Mouse (Mus musculus) lung, adult 2 months (tissue): ENCODE measurements around the gene Crp.

ENCODE experiments used
- CTCF ChIP-seq: fragments of 200-500 bp; IDR thresholded peaks from 2 replicates; pipeline ENCODE4 v1.5.1; 2011; ENCODE audit warnings: mild to moderate bottlenecking, low read length, control low read depth; ENCODE audit not compliant: insufficient read depth
- POLR2A ChIP-seq: fragments of 200-500 bp; IDR thresholded peaks from 2 replicates; pipeline ENCODE4 v1.6.1; 2011; ENCODE audit warnings: low read depth, mild to moderate bottlenecking, control low read depth, low read length, borderline replicate concordance; ENCODE audit errors: extremely low read depth

GRCm38 (mm10) chr1:172665457-172665856 is 32.4 kb upstream of the Crp start:
- TF ChIP-seq POLR2A (no peak), CTCF (no peak)
